Mouse (Mus musculus) urinary bladder, postnatal 36 days (tissue): ENCODE measurements around the gene Gpr62.
"Not testable (repeated sequence)": the region's sequence is repeated elsewhere in the genome, so short reads cannot be mapped to it uniquely, and the experiment has no call there.

Experiments used
- DNase-seq, 2 experiments: peaks; one replicate each; pipeline ENCODE4 v3.0.0; 2022; ENCODE audit warnings: low spot score in 2 of 2, mixed read lengths in 1 of 2

Gene Gpr62

GRCm38 (mm10) chr9:106465571-106466200, at the start of gene Gpr62:
Gpr62 (minus strand) TSS chr9:106465938.
- no peak for DNase-seq

- no peak for DNase-seq
Observed at GRCm38 (mm10) chr9:106514273-106514672, 48.5 kb upstream of the Gpr62 start, which contains the start of gene Iqcf5. Iqcf5 (plus strand) TSS chr9:106514573.

GRCm38 (mm10) chr9:106513566-106513965, 47.8 kb upstream of the Gpr62 start:
- DNase-seq: no peak

- no peak for DNase-seq
Observed at GRCm38 (mm10) chr9:106512729-106513450, 47.2 kb upstream of the Gpr62 start.

GRCm38 (mm10) chr9:106509356-106509755, 43.6 kb upstream of the Gpr62 start:
- DNase-seq: no peak

- DNase-seq: no peak
Observed at GRCm38 (mm10) chr9:106504246-106504645, 38.5 kb upstream of the Gpr62 start.

GRCm38 (mm10) chr9:106501846-106502245, 36.1 kb upstream of the Gpr62 start:
- no peak for DNase-seq

- DNase-seq: no peak
Observed at GRCm38 (mm10) chr9:106499667-106500066, 33.9 kb upstream of the Gpr62 start, which contains the start of gene Iqcf1. Iqcf1 (plus strand) TSS chr9:106499967.

- not testable (repeated sequence) for DNase-seq
Observed at GRCm38 (mm10) chr9:106487602-106488001, 21.9 kb upstream of the Gpr62 start.

- DNase-seq: no peak
Observed at GRCm38 (mm10) chr9:106485076-106485475, 19.3 kb upstream of the Gpr62 start.

GRCm38 (mm10) chr9:106483606-106484005, 17.9 kb upstream of the Gpr62 start:
- DNase-seq: no peak

GRCm38 (mm10) chr9:106483136-106483535, 17.4 kb upstream of the Gpr62 start:
- no peak for DNase-seq

- DNase-seq: no peak
Observed at GRCm38 (mm10) chr9:106482578-106483115, 16.9 kb upstream of the Gpr62 start.

GRCm38 (mm10) chr9:106481676-106482075, 15.9 kb upstream of the Gpr62 start:
- no peak for DNase-seq

- no peak for DNase-seq
Observed at GRCm38 (mm10) chr9:106481075-106481474, 15.3 kb upstream of the Gpr62 start.

GRCm38 (mm10) chr9:106480541-106480940, 14.8 kb upstream of the Gpr62 start:
- no peak for DNase-seq

GRCm38 (mm10) chr9:106478101-106478500, 12.4 kb upstream of the Gpr62 start:
- no peak for DNase-seq

- DNase-seq: no peak
Observed at GRCm38 (mm10) chr9:106477649-106478048, 11.9 kb upstream of the Gpr62 start.

- peak; percentile 98 to 99 for DNase-seq
Observed at GRCm38 (mm10) chr9:106476924-106477484, 11.3 kb upstream of the Gpr62 start, which contains the start of gene Parp3. Parp3 (minus strand) TSS chr9:106476949.

- peak; percentile 58 to 72 for DNase-seq
Observed at GRCm38 (mm10) chr9:106476002-106476923, 10.5 kb upstream of the Gpr62 start.

GRCm38 (mm10) chr9:106475663-106476001, 9.9 kb upstream of the Gpr62 start, which contains the start of gene Rrp9:
Rrp9 (plus strand) TSS chr9:106475963.
- no peak for DNase-seq
